Mouse (Mus musculus) CD4-positive naive resting alpha-beta T cell, adult 57 days (primary cell): ENCODE data around the gene Nek6. TPM values are rescaled to one million over a fixed set of nuclear protein-coding genes. Genes with fewer than 3 reads are reported as not detected.

Experiments
- total RNA-seq: library from RNA; stranded (reverse); gene quantifications from one replicate; pipeline ENCODE4 v1.2.4, GENCODE M21; 2023

The Nek6 gene
- total RNA-seq, result 0.86 TPM

DNA sequence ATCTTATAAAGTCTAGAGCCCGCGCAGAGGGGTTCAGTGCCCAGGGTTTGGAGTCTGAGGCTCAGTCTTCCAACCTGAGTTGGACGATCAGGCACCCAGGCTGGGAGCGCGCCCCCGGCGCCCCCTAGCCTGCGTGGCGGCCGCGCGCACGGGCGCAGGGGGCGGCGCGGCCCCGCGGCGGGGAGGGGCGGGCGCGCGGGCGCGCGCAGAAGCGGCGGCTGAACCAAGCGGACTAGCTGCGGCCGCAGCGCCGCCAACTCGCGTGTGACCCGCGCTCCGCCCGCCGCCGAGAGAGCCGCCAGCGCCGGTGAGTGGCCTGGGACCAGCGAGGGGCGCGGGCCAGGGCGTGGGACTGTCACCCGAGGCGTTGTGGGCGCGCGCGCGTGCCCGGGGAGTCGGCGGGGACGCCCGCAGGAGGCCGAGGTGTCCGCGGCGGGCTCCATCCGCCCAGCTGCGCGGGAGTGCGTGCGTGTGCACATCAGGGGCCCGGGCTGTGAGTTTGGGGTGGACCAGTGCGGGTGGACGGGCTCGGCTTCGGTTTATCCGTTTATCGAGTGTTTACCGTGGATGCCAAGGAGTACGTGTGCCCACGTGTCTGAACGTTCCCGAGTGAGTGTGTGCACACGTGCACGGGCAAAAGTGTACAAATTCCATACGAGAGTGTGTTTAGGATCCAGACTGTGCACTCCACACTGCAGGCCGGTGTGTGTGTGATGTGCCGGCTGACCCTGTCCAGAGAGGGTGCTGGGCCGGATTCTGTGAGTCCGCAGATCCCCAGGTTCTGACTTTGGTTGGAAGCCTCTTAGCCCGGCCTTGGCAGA is at the start of gene Nek6:
Nek6 (plus strand) TSS at position 157 of the 821 bp plus-strand sequence.

GRCm38 (mm10) chr2:38643625-38644427 is 132.4 kb downstream of the Nek6 start, which contains the start of gene Psmb7:
TSS of gene Psmb7 (minus strand) at chr2:38644087.

Other genes with a start within 250 kb of the Nek6 start
- 66.7 TPM for gene Dennd1a, start 224.3 kb upstream of the Nek6 start, total RNA-seq
- gene Lhx2, start 172.4 kb upstream of the Nek6 start, total RNA-seq, result not detected
- gene Psmb7, start 132.4 kb downstream of the Nek6 start, total RNA-seq, result 95.1 TPM
- gene Nr5a1, start 202.9 kb downstream of the Nek6 start, total RNA-seq, result 0.44 TPM